Mouse (Mus musculus) right cerebral cortex, postnatal 25 days (tissue): Measurements from ENCODE around the gene Slc38a3.

Experiments
- DNase-seq: peaks from one replicate; pipeline ENCODE4 v3.0.0; 2022

Gene Slc38a3

GRCm38 (mm10) chr9:107634406-107635278 lies 34.7 kb downstream of the Slc38a3 start:
- DNase-seq, result no peak

DNA sequence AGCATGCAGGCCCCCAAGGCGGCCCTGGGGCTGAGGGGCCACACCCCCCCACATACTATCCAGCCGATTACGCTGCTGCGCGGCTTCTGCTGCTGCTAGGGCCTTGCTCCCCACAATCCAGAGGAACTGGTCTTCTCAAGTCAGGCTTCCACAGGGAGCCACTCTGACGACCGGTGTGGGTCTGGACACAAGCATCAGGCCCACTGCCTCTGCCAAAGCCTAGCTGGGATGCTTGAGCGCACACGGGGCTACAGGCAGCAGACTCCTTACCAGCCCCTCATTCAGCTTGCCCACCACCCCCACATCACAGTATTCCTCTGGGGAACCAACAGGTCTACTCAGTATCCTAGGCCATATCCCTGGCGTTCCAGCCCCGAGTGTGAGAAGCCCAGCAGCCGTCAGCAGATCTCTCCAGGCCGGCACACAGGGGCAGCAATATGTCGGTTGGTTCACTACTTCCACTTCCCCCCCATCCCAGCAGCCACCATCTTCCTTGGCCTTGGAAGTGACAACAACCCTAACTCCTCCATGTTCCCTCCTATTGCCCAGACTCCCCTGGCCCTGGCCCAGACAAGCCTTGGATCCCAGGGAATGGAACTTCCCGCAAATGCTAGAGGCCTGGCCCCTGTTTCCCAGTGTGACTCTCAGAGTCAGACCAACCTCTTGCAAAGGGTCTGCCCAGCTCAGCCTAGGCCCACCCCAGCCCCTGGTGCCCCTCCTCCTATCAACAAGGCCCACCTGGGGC lies 35.5 kb downstream of the Slc38a3 start:
- DNase-seq, result no peak

DNA sequence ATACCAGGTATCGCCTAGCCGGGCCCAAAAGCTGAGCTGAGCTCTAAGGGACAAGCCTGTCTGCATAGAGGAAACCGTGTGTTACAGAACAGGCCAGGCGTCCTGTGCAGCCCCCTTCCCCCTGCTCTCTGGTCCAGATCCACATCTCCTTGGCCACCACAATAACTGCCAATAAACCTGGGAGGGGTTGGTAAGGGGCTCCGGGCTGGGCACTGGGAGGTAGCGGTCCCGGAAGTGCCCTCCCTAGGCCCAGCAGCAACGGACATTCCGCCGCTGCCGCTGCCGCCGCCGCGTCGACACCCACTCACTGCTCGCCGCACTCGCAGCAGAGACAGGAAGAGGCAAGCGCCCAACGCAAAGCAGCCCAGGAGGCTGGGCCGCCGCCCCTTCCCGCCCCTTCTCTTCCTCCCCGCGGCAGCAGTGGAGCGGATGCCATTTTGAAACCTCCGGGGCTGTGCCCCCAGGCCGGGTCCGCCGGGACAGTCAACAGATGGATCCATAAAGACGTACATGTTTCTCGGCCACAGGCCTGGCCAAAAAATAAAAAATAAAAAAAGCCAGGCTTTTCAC lies 36.2 kb downstream of the Slc38a3 start:
- peak; percentile 83 for DNase-seq

GRCm38 (mm10) chr9:107632478-107632877 lies 36.9 kb downstream of the Slc38a3 start:
- no peak for DNase-seq

DNA sequence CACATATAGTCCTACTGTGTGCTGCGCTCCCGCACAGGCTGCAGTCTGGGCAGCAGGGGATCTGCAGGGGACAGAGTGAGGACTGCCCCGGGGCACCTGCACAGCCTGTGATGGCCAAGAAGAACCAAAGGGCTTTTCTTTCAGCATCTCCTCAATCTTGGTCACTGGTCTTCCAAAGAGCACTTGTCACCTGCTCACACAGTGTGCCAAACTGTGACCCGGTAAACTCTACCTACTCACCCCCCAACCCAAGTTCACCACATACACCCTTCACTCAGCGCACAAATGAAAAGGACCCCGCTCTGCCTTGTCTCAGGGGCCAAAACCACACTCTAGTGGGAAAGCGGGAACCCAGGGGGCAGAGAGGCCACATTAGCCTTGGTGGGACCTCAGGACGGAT lies 37.5 kb downstream of the Slc38a3 start:
- no peak for DNase-seq

DNA sequence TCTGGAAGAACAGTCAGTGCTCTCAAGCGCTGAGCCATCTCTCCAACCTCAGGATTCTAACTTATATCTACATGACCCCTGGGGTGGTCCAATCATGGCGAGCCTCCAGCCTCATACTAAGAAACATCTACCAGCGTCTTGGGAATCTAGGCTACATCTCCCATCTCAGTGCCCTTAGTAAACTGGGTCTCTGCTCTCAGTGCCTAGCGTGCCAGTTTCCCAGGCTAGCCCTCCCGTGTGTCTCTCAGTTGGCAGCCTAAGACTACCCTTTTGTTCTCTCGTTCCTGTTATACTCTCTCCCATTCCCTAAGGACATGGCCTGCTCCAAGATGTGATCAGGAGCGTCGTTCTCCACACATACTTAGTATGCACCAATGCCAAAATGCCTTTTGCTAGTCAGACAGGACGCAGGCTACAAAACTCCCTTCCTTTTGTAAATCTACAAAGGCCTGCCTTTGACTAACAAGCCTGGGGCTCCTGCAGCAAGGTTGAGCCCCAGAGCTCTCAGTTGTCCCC lies 38.0 kb downstream of the Slc38a3 start:
- DNase-seq, result no peak

- DNase-seq, result no peak
Measured at GRCm38 (mm10) chr9:107630576-107630975, 38.8 kb downstream of the Slc38a3 start.

GRCm38 (mm10) chr9:107629901-107630425 lies 39.4 kb downstream of the Slc38a3 start:
- DNase-seq, result no peak

- DNase-seq, result no peak
Measured at GRCm38 (mm10) chr9:107629411-107629730, 40.0 kb downstream of the Slc38a3 start.

DNA sequence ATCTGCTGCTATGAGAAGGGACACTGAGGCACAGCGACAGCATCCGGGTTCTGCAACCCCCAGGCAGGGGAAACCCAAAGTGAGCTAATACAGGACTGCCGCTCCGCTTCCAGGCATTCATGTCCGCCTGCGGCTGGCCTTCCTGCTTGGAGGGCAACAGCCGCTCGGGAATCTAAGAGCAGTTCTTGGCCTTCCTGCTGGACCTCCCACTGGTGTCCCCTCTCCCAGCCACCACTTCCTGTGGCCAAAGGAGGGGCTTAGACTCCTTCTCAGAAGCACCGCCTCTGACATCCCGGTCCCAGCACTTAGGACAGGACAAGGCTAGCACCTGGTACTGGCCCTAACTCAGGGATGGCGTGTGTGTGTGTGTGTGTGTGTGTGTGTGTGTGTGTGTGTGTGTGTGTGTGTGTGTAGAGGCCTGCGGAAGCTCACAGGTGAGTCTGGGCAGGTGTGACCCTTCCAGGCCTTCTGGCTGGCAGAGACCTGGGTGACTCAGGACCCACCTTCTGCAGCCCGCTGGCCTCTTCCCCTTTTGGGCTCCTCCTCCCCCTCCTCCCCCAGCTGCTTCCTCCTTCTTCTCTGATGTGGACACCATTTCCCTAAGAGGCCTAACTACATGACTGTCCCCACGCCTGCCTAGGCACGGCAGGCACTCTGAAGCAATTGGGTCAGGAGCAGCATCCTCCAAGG lies 40.5 kb downstream of the Slc38a3 start:
- no peak for DNase-seq

DNA sequence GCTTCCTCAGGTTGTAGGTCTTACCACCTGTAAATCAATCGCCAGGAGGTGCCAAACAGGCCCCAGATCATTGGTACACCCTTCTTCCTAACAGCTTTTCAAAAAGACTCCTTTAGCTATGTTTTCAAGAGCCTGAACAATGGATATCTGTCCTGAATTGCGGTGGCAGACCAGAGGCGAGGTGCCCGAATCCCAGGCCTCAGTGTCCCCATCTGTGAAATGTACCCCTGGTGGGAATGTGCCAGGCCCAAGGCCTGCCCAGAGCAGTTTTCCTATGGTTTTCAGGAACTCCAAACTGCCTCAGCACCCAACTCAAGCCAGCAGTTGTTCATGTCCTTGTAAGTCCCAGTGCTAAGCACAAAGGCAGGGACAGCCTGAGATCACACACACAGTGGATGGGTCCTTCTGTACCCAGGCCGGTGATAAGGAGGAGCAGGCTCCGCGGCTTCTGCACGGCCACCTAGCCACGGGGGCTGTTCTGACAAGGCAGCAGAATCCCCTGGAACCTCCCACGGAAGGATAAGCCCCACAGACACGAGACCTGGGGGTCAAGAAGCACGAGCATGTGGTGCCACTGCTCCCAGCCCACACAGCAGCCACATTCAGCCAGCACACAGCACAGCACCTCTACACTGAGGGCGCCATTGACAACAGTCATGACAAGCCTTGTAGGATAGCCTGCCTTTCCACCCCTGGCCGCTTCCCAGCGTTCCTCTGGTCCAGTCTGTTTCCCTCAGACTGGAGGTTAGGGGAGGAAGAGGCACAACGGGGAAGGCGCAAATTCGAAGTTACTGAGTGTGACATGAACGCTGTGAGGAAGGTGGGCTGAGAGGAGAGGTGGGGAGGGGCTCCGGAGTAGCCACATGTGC lies 41.7 kb downstream of the Slc38a3 start:
- DNase-seq, result no peak

- peak; percentile 66 for DNase-seq
Measured at GRCm38 (mm10) chr9:107626844-107627277, 42.5 kb downstream of the Slc38a3 start.

- no peak for DNase-seq
Measured at GRCm38 (mm10) chr9:107626158-107626843, 43.0 kb downstream of the Slc38a3 start.

DNA sequence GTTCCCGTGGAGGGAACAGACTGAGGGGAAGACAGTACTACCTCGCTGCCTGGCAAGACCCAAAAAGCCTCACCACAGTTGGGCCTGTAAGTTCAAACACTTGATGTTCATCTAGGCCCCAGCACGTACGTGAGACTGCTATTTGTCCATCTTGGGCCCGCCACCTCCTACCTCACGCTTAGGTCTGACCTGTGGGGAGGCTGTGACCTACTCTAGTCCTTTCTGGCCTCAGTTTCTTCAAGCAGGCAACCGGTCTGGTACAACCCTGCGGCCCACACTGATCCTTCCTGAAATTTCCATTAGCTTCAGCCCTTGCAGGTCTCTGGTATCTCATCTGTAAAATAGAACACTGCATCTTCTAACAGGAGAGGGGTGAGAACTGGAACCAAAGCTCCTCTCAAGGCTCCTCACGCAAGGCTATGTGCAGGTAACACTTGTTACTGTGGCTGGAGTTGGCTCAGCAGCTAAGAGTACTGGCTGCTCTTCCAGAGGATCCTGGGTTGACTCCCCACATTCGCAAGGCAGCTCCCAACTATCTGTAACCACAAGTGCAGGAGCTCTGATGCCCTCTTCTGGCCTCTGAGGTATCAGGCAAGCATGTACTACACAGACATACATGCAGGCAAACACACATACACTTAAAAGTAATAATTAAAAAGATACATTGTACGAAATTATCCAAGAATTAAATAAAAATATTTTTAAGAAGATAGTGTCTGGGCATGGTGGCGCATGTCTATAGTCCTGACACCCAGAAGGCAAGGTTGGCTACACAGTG lies 43.8 kb downstream of the Slc38a3 start:
- no peak for DNase-seq

DNA sequence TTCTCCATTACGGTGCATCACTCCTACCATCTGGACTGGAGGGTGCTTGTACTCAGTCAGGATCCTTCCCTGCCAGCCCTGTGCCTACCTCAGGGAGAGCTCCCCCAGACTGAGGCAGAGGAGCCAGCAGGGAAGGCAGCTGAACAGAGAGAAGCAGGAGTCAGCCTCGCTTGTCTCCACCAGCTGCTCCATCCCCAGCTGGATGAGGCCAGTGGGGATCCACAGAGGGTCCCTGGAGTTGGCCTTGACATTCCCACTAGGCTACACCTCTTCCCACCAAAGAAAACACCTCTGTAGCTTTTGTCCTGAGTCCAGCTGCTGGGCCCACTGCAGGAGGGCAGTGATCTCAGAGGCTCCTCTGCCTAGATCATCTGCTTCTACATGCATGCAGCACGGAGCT lies 44.4 kb downstream of the Slc38a3 start:
- no peak for DNase-seq

DNA sequence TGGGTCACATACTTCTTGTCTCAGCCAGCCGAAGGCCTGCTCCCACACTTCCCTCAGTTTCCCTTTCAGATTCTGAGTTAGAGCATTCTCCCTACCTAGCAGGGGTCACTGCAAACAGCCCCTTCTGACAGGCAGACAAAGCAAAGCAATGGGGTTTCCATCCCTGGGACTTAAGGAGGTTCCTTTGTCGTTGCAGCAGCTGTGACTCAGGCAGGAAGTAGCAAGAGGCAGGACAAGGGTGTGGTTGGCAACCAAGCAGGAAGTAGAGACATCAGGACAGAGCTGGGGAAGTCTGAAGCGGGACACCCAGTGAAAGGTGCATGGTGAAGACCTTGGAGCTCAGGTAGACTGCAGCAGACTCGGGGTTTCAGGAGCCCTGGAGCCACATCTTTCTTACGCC lies 44.8 kb downstream of the Slc38a3 start:
- no peak for DNase-seq

- no peak for DNase-seq
Measured at GRCm38 (mm10) chr9:107620954-107621353, 48.4 kb downstream of the Slc38a3 start.

GRCm38 (mm10) chr9:107619546-107619879 lies 49.8 kb downstream of the Slc38a3 start:
- no peak for DNase-seq

GRCm38 (mm10) chr9:107618778-107619545 lies 50.4 kb downstream of the Slc38a3 start:
- no peak for DNase-seq

GRCm38 (mm10) chr9:107618098-107618497 lies 51.2 kb downstream of the Slc38a3 start:
- DNase-seq, result no peak
